Mouse (Mus musculus) right cerebral cortex, postnatal 4 days (tissue): Measurements from ENCODE around the gene Slmap.

ENCODE experiments used
- DNase-seq: peaks from one replicate; pipeline ENCODE4 v3.0.0-alpha.2; 2022

The Slmap gene

DNA sequence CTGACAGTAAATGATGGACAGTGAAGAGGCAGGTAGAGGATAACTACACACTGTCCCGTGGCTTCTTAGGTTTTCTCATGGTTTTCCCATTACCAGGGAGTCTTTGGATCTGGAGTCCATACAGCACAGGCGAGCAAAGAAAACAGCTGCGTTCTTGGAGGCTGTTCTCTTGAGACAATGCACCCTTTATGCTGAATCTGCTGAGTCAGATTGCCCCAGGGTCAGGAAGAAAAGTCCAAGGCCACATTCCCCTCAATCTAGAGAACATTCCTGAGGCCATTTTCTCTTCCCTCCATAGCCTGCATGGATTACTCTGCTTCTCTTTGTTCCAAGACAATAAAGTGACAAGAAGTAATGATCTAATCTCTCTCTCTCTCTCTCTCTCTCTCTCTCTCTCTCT is 155.7 kb downstream of the Slmap start:
- DNase-seq, result no peak

- peak; percentile 80 for DNase-seq
These were observed 158.1 kb downstream of the Slmap start for GRCm38 (mm10) chr14:26376652-26377051.
